Mouse (Mus musculus) embryonic facial prominence, embryonic 15.5 days (tissue): ENCODE measurements around the gene Rsph14. TPM values are rescaled to one million over a fixed set of nuclear protein-coding genes. Genes with fewer than 3 reads are reported as not detected.
A peak's percentile ranks its signal among the peaks of the same experiment; 100 is the strongest.

Source experiments
- ATAC-seq: fragments of 200-750 bp; cut with Nextera tagmentation; 2 replicates; pipeline ENCODE4 v1.8.0; 2017; ENCODE audit warnings: low read depth, moderate TSS enrichment; ENCODE audit not compliant: insufficient number of reproducible peaks, low FRiP score, low TSS enrichment
- H3K27ac ChIP-seq: fragments of 300-500 bp; sonication (generic); replicated peaks from 2 replicates; pipeline ENCODE4 v1.5.1; 2015; ENCODE audit warnings: mild to moderate bottlenecking, inconsistent platforms
- H3K27me3 ChIP-seq: fragments of 300-500 bp; sonication (generic); 2 replicates; pipeline ENCODE4 v1.6.1; 2015; ENCODE audit warnings: inconsistent platforms
- H3K36me3 ChIP-seq: fragments of 300-500 bp; sonication (generic); 2 replicates; pipeline ENCODE4 v1.6.1; 2015; ENCODE audit warnings: mild to moderate bottlenecking, inconsistent platforms
- H3K4me1 ChIP-seq: fragments of 300-500 bp; sonication (generic); 2 replicates; pipeline ENCODE4 v1.6.1; 2015; ENCODE audit warnings: inconsistent platforms
- H3K4me2 ChIP-seq: fragments of 300-500 bp; sonication (generic); replicated peaks from 2 replicates; pipeline ENCODE4 v1.6.1; 2015; ENCODE audit warnings: mild to moderate bottlenecking, inconsistent platforms
- H3K4me3 ChIP-seq: fragments of 300-500 bp; sonication (generic); replicated peaks from 2 replicates; pipeline ENCODE4 v1.5.1; 2015; ENCODE audit warnings: mild to moderate bottlenecking, inconsistent platforms
- H3K9ac ChIP-seq: fragments of 300-500 bp; sonication (generic); 2 replicates; pipeline ENCODE4 v1.6.1; 2015; ENCODE audit warnings: inconsistent platforms
- H3K9me3 ChIP-seq: fragments of 300-500 bp; sonication (generic); replicated peaks from 2 replicates; pipeline ENCODE4 v1.6.1; 2016; ENCODE audit warnings: inconsistent platforms
- WGBS: fragments of 180-500 bp; shearing (Covaris S2); methylation state at CpG from one replicate; pipeline ENCODE4 v1.1.7; 2015; 5-methylcytosine and 5-hydroxymethylcytosine counted together
- polyA plus RNA-seq: library from polyadenylated mRNA; unstranded; fragments of >200 nt; fragmentation: Nextera tagmentation; extraction: Ambion mirVana; gene quantifications from 2 replicates; pipeline ENCODE4 v1.2.1, GENCODE M21; 2015

Rsph14 gene
- polyA plus RNA-seq, result 5.2 and 6.9 TPM in 2 replicates

- no peaks in the 10 kb centered on the region for H3K9me3 ChIP-seq
- H3K27ac ChIP-seq, result no peak within 1 kb of the TSS
- 25% methylated on average over 10 of the region's 10 CpGs for WGBS
- H3K4me2 ChIP-seq, result peak within 1 kb of the TSS; percentile 26; the same call in 1 of the 2 replicates
- peaks cover 13% of the 10 kb centered on the region for H3K4me1 ChIP-seq
- H3K4me3 ChIP-seq, result no peak within 1 kb of the TSS
- ATAC-seq, result peak; percentile 41; the same call in 1 of the 2 replicates
- H3K9ac ChIP-seq, result no peak within 1 kb of the TSS
- no peaks in the 10 kb centered on the region for H3K27me3 ChIP-seq
- no peaks in the 10 kb centered on the region for H3K36me3 ChIP-seq
These were observed at the start of gene Rsph14 for GRCm38 (mm10) chr10:75032395-75032794. Gene Rsph14, minus strand, starts transcription at chr10:75032586.

GRCm38 (mm10) chr10:75078174-75079128, 46.1 kb upstream of the Rsph14 start:
- Histone ChIP-seq H3K4me2 (no peak overlapping the region), H3K9ac (no peak overlapping the region), H3K4me3 (no peak overlapping the region), H3K27ac (no peak overlapping the region), H3K27me3 (no peaks in the 10 kb centered on the region), H3K9me3 (no peaks in the 10 kb centered on the region), H3K4me1 (peaks cover 10% of the 10 kb centered on the region), H3K36me3 (no peaks in the 10 kb centered on the region)
- WGBS, result 74% methylated on average over 14 of the region's 14 CpGs
- ATAC-seq, result no peak

DNA sequence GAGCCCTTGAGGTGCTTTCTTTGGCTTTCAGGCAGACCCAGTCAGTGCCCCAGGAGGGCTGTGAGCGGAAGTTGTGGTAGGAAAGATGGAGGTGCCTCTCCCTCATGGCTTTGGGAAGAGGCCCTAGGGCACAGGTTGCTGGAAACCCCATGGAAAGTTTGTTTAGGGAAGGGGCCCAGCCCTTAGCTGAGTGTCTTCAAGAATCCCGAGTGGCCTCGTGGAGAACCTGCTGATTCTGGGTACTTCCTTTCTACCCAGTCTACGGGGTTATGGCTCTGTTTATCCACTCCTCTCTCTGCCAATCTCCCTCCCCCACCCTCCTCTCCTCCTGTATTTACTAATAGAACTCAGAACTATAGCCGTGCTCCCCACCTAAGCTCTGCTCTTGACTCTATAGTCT, 43.3 kb upstream of the Rsph14 start:
- no peak overlapping the region for H3K4me2 ChIP-seq
- no peak overlapping the region for H3K9ac ChIP-seq
- no peak for ATAC-seq
- WGBS, result 63% methylated on average over 5 of the region's 5 CpGs
- no peaks in the 10 kb centered on the region for H3K27me3 ChIP-seq
- no peak overlapping the region for H3K27ac ChIP-seq
- no peaks in the 10 kb centered on the region for H3K9me3 ChIP-seq
- peaks cover 10% of the 10 kb centered on the region for H3K4me1 ChIP-seq
- no peaks in the 10 kb centered on the region for H3K36me3 ChIP-seq
- no peak overlapping the region for H3K4me3 ChIP-seq

DNA sequence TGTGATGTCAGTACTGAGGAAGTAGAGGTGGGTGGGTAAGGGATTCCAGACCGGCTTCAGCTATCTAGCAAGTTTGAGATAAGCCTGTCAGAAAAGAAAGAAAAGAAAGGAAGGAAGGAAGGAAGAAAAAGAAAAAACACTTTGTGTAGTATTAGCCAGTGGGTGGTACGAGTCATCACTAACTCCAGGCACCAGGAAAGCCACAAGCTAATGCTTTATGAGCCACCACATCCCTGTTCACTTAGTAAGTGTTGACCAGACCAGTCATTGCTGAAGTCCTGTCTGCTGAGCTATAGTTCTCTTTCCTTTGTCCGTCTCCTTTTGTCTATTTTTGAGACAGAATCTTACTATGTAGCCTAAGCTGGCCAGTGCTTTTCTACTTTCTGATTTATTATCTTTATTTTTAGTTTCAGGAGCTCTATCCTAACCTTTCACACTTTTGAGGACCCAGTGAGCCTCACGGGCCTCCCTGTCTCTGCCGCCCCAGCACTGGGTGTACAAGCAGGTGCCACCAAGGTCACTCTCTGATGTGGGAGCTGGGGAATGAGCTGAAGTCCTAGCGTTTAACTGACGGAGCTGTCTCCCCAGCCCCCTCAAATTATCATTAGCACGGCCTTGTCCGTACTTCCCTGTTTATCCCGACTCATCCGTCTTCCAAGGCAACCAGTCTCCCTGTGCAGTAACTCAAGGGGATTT, 38.0 kb upstream of the Rsph14 start:
- Histone ChIP-seq H3K27ac (no peak overlapping the region), H3K9me3 (no peaks in the 10 kb centered on the region), H3K4me3 (no peak overlapping the region), H3K4me2 (no peak overlapping the region), H3K27me3 (no peaks in the 10 kb centered on the region), H3K9ac (no peak overlapping the region), H3K4me1 (peaks cover 24% of the 10 kb centered on the region; the same call in 1 of the 2 replicates), H3K36me3 (peaks cover 6% of the 10 kb centered on the region; the same call in 1 of the 2 replicates)
- 74% methylated on average over 11 of the region's 11 CpGs for WGBS
- no peak for ATAC-seq

DNA sequence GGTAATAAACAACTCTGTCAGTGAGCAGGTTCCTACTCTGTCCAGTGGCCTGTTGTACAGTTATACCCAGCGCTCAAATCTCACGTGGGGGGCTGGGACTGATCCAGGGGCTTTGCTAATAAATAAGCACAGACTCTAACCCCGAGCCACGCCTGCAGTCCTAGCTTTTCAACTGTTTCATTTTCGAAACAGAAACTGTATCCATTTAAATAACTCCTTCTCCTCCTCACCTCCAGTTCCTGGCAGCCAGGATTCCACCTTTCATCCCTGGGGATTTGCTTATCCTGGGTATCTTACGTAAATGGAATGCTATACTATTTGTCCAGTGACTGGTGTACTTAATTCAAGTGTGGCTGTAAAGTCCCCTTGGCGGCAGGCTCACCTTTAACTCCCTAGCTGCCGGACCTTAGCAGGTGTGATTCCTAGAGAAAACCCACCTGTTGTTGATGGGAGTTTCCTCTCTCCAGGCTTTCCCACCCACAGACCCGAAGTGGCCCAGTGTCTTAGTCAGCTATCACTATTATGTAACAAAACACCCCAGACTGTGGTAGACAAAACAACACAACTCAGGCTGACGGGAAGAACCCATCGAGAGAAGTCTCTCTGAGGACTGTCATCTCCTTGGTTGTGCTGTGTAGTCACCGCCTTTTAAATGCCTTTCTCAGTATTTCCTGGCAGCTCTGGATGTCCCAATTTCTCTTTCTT, 36.4 kb upstream of the Rsph14 start:
- peaks cover 30% of the 10 kb centered on the region for H3K4me1 ChIP-seq
- no peaks in the 10 kb centered on the region for H3K27me3 ChIP-seq
- peaks cover 6% of the 10 kb centered on the region; the same call in 1 of the 2 replicates for H3K36me3 ChIP-seq
- H3K4me2 ChIP-seq, result no peak overlapping the region
- ATAC-seq, result no peak
- H3K9ac ChIP-seq, result no peak overlapping the region
- 50% methylated on average over 12 of the region's 12 CpGs for WGBS
- H3K9me3 ChIP-seq, result no peaks in the 10 kb centered on the region
- H3K4me3 ChIP-seq, result no peak overlapping the region
- no peak overlapping the region for H3K27ac ChIP-seq

- no peak overlapping the region for H3K4me3 ChIP-seq
- WGBS, result 50% methylated on average over 2 of the region's 2 CpGs
- no peak overlapping the region for H3K27ac ChIP-seq
- no peak for ATAC-seq
- no peak overlapping the region for H3K9ac ChIP-seq
- H3K36me3 ChIP-seq, result peaks cover 6% of the 10 kb centered on the region; the same call in 1 of the 2 replicates
- no peaks in the 10 kb centered on the region for H3K27me3 ChIP-seq
- H3K9me3 ChIP-seq, result no peaks in the 10 kb centered on the region
- H3K4me1 ChIP-seq, result peaks cover 37% of the 10 kb centered on the region
- H3K4me2 ChIP-seq, result no peak overlapping the region
These were observed 35.7 kb upstream of the Rsph14 start for GRCm38 (mm10) chr10:75068086-75068485.

- Histone ChIP-seq H3K27me3 (no peaks in the 10 kb centered on the region), H3K9me3 (no peaks in the 10 kb centered on the region), H3K4me2 (no peak overlapping the region), H3K27ac (no peak overlapping the region), H3K9ac (no peak overlapping the region), H3K4me1 (peaks cover 44% of the 10 kb centered on the region), H3K36me3 (peaks cover 6% of the 10 kb centered on the region; the same call in 1 of the 2 replicates), H3K4me3 (no peak overlapping the region)
- ATAC-seq, result no peak
These were observed 35.1 kb upstream of the Rsph14 start for GRCm38 (mm10) chr10:75067446-75067845.

DNA sequence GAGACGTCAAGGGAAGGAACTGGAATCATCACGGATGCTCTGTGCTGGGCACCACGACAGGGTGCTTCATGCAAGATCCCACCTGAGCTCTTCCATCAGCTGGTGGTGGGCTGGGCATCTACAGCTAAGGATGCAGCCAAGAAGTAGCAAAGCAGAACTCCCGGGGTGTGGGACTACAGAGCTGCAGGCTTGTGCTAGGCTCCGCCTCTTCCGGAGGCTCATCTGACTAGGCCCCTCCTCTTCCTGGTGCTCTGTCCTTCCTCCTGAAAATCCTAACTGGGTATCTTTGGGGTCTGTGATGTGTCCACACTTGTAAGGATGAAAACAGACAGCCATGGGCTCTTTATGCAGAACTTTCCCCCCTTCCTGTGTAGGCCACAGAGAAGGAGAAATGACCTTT, 33.3 kb upstream of the Rsph14 start:
- Histone ChIP-seq H3K4me1 (peaks cover 58% of the 10 kb centered on the region), H3K9ac (no peak overlapping the region), H3K9me3 (no peaks in the 10 kb centered on the region), H3K27ac (no peak overlapping the region), H3K4me3 (no peak overlapping the region), H3K27me3 (no peaks in the 10 kb centered on the region), H3K36me3 (peaks cover 6% of the 10 kb centered on the region; the same call in 1 of the 2 replicates), H3K4me2 (no peak overlapping the region)
- ATAC-seq, result no peak
- 78% methylated on average over 6 of the region's 6 CpGs for WGBS

DNA sequence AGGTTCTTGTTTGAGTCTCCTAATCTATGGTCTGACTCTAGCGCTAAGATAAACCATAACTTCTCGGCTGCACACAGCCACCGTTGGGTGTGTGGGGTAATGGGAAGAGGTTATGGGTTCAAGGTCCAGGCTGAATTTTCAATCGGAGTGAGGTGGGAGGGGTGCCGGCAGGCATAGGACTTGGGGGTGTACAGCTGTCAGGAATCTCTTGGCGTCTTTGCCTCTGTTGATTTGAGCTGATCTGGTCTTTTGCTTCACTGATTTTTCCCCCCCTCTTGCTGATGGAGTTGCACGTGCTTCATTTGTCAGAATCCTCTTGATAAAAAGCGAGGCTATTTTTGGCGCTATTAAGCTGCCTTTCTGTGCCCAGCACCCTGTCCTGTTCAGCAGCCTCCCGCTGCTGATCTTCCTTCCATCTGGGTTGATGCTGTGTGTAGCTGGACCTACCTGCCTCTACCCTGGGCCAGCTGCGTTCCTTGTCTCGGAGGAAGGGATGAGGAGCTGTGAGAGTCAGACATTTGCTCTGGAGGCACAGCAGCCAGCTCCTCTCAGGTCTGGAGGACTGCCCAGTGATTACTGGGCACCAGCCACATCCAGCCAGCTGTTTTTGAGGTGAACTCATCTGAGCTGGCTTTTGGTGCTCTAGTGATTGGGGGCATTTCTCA, 31.0 kb upstream of the Rsph14 start:
- peak overlapping the region; percentile 84 for H3K4me2 ChIP-seq
- peak overlapping the region; percentile 83; the same call in 1 of the 2 replicates for H3K4me3 ChIP-seq
- no peak overlapping the region for H3K9ac ChIP-seq
- 54% methylated on average over 12 of the region's 12 CpGs for WGBS
- H3K4me1 ChIP-seq, result peaks cover 63% of the 10 kb centered on the region
- H3K27ac ChIP-seq, result no peak overlapping the region
- H3K27me3 ChIP-seq, result no peaks in the 10 kb centered on the region
- ATAC-seq, result no peak
- H3K9me3 ChIP-seq, result no peaks in the 10 kb centered on the region
- peaks cover 6% of the 10 kb centered on the region; the same call in 1 of the 2 replicates for H3K36me3 ChIP-seq

DNA sequence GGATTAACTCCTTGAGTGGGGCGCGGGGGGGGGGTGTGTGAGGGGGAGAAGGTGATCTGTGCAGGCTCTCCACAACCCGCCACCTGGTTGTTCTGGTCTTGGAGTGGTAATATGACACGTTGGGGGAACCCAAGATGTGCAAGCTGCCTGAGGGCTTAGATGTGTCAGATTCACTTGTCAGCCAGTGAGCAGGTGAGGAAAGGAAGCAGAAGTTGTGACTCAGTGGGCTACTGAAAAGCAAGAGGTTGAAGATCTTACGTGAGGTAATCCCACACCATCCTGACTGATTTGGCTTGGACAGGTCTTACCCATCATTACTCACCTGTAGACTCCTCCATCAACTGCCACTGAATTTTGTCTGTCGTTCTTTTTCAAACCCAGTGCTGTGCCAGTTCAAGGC, 30.2 kb upstream of the Rsph14 start:
- Histone ChIP-seq H3K27me3 (no peaks in the 10 kb centered on the region), H3K9me3 (no peaks in the 10 kb centered on the region), H3K4me1 (peaks cover 57% of the 10 kb centered on the region), H3K4me2 (peak overlapping the region; percentile 84), H3K9ac (no peak overlapping the region), H3K27ac (no peak overlapping the region), H3K36me3 (peaks cover 6% of the 10 kb centered on the region; the same call in 1 of the 2 replicates), H3K4me3 (peak overlapping the region; percentile 83)
- ATAC-seq, result no peak
- WGBS, result 20% methylated on average over 6 of the region's 6 CpGs
